Mouse (Mus musculus) fat pad, adult 2 months (tissue): ENCODE results near the gene Prrx1.

Experiments
- DNase-seq: peaks from one replicate; pipeline ENCODE4 v3.0.0-alpha.2; 2011; ENCODE audit warnings: low read depth, low spot score; ENCODE audit errors: extremely low read depth

The Prrx1 gene

GRCm38 (mm10) chr1:163274919-163275318 lies 38.6 kb downstream of the Prrx1 start:
- DNase-seq = no peak

- no peak for DNase-seq
These were observed 40.4 kb downstream of the Prrx1 start for GRCm38 (mm10) chr1:163273132-163273531.

- no peak for DNase-seq
These were observed 46.5 kb downstream of the Prrx1 start for GRCm38 (mm10) chr1:163266853-163267538.

GRCm38 (mm10) chr1:163257298-163257697 lies 56.2 kb downstream of the Prrx1 start:
- no peak for DNase-seq

- no peak for DNase-seq
These were observed 57.6 kb downstream of the Prrx1 start for GRCm38 (mm10) chr1:163255884-163256283.

- no peak for DNase-seq
These were observed 60.7 kb downstream of the Prrx1 start for GRCm38 (mm10) chr1:163252796-163253195.

GRCm38 (mm10) chr1:163252331-163252730 lies 61.2 kb downstream of the Prrx1 start:
- no peak for DNase-seq

GRCm38 (mm10) chr1:163251766-163252165 lies 61.7 kb downstream of the Prrx1 start:
- no peak for DNase-seq

GRCm38 (mm10) chr1:163238950-163239349 lies 74.6 kb downstream of the Prrx1 start:
- no peak for DNase-seq

- DNase-seq = no peak
These were observed 82.3 kb downstream of the Prrx1 start for GRCm38 (mm10) chr1:163231230-163231629.

- DNase-seq = no peak
These were observed 87.2 kb downstream of the Prrx1 start for GRCm38 (mm10) chr1:163226271-163226670.

- no peak for DNase-seq
These were observed 91.7 kb downstream of the Prrx1 start for GRCm38 (mm10) chr1:163221767-163222166.

- DNase-seq = no peak
These were observed 104.3 kb downstream of the Prrx1 start for GRCm38 (mm10) chr1:163208919-163209867.

GRCm38 (mm10) chr1:163198767-163199166 lies 114.7 kb downstream of the Prrx1 start:
- DNase-seq = no peak

GRCm38 (mm10) chr1:163198059-163198458 lies 115.5 kb downstream of the Prrx1 start:
- DNase-seq = no peak
